Mouse (Mus musculus) left cerebral cortex, adult 11 months (tissue): ENCODE measurements at regions not wholly inside any gene's neighbourhood (a gene's known extent, or its start where the extent isn't known, plus 50 kb on each side); places are given as distances from the start of the nearest gene placed in this dataset.

Experiments used
- DNase-seq: peaks from one replicate; pipeline ENCODE4 v3.0.0; 2022; ENCODE audit warnings: low spot score

- no peak for DNase-seq
Observed at GRCm38 (mm10) chr4:78494117-78494516, 282.4 kb upstream of the Ptprd start.

- DNase-seq, result no peak
Observed at GRCm38 (mm10) chr4:78466591-78466990, 254.8 kb upstream of the Ptprd start.

- no peak for DNase-seq
Observed at GRCm38 (mm10) chr4:78456284-78456683, 244.5 kb upstream of the Ptprd start.

- no peak for DNase-seq
Observed at GRCm38 (mm10) chr4:78417153-78417552, 205.4 kb upstream of the Ptprd start.

- no peak for DNase-seq
Observed at GRCm38 (mm10) chr4:78389406-78389805, 177.6 kb upstream of the Ptprd start.

- DNase-seq, result no peak
Observed at GRCm38 (mm10) chr4:78355162-78355561, 143.4 kb upstream of the Ptprd start.

GRCm38 (mm10) chr4:78335777-78336176, 124.0 kb upstream of the Ptprd start:
- peak; percentile 6 for DNase-seq

- DNase-seq, result peak; percentile 11
Observed at GRCm38 (mm10) chr4:78288506-78288905, 76.7 kb upstream of the Ptprd start.
